Mouse (Mus musculus): ENCODE measurements around the gene Irgq.
"Not testable (repeated sequence)": the region's sequence is repeated elsewhere in the genome, so short reads cannot be mapped to it uniquely, and the experiment has no call there.

Irgq gene

DNA sequence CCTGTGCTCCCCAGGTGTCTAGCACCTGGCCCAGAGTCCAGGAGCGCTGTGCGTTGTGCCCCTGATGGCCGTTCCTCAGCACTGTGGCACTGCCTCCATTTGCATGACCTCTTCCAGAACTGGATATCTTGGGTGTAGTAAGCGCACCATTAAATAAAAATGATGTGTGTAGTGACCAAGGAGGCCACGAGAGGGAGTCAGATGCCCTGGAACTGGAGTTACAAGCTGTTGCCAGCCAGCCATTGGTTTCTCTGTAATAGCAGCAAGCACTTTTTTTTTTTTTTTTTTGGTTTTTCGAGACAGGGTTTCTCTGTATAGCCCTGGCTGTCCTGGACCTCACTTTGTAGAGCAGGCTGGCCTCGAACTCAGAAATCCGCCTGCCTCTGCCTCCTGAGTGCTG is 14.2 kb upstream of the Irgq start:
- not testable (repeated sequence) for DNase-seq (ENCODE audit: low read depth, low spot score)

DNA sequence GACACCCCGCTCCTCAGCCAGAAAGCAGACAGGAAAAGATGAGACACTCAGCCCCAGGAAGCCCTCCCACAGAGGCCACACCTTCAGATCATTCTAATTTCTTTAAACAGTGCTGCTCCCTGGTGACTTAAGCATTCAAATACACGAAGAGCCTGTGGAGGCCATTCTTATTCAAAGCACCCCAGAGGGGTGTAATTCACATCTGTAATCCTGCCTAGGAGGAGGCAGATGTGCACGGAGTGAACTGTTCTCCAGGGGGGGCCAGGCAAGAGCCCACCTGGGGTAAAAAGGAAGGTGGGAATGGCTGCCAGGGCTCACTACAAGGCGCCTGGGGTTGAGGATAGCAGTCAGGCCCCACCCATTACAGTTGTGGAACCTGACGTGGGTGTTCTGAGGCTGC is 13.4 kb upstream of the Irgq start:
- no peak for DNase-seq (ENCODE audit: low read depth, low spot score)

GRCm38 (mm10) chr7:24517654-24518053 is 12.8 kb upstream of the Irgq start:
- DNase-seq (ENCODE audit: low read depth, low spot score), result no peak

- no peak for DNase-seq (ENCODE audit: low read depth, low spot score)
Observed at GRCm38 (mm10) chr7:24519130-24519529, 11.4 kb upstream of the Irgq start.

DNA sequence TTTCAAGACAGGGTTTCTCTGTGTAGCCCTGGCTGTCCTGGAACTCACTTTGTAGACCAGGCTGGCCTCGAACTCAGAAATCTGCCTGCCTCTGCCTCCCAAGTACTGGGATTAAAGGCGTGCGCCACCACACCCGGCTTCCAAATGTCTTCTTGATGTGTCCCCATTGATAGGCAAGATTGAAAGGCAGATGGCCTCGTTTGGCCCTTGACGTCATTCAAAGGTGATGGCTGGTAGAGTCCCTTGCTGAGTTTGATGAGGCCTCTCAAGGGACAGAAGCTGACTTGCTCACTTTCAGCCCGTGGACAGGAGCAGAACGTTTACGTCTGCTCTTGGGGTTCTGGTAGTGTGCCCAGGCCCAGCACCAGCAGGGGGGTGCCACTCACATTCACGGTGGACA is 10.4 kb upstream of the Irgq start:
- not testable (repeated sequence) for DNase-seq (ENCODE audit: low read depth, low spot score)

DNA sequence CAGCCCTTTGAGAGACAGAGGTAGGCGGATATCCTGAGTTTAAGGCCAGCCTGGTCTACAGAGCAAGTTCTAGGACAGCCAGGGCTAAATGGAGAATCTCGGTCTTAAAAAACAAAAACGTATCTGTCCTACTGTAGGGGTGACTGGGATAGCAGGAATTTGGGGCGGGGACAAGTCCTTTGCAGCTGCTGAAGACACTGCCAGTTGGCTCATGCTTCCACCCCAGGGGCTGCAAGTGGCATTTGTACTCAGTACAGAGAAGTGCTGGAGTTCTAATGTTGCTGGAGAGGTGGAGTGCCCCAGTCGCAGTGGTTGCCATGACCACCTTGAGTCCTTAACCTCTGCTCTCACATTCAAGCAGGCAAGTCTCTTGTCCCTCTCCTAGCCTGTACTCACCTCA is 7.7 kb upstream of the Irgq start:
- no peak for DNase-seq (ENCODE audit: low read depth, low spot score)

DNA sequence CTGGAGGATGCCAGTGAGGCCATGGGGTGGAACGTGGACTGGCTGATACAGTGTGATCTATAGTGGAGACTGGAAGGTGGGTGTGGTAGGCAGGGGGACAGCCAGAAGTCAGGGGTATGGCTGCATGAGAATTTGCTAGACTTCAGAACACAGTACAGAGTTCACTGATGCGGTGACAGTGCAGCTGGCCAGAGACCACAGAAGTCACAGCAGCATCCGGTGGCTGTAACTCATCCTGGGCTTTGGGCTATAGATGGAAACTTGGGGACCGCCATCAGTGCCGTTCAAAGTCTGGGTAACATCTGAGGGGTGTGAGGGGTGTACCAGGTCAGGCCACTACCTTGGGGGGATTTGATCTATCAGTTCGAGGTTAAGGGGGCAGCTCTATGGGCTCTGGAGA is 6.8 kb upstream of the Irgq start:
- DNase-seq (ENCODE audit: low read depth, low spot score), result no peak

GRCm38 (mm10) chr7:24524978-24525377 is 5.5 kb upstream of the Irgq start:
- DNase-seq (ENCODE audit: low read depth, low spot score), result no peak

- DNase-seq (ENCODE audit: low read depth, low spot score), result no peak
Observed at GRCm38 (mm10) chr7:24525686-24526420, 4.6 kb upstream of the Irgq start.

GRCm38 (mm10) chr7:24528861-24529260 is 1.6 kb upstream of the Irgq start:
- no peak for DNase-seq (ENCODE audit: low read depth, low spot score)

DNA sequence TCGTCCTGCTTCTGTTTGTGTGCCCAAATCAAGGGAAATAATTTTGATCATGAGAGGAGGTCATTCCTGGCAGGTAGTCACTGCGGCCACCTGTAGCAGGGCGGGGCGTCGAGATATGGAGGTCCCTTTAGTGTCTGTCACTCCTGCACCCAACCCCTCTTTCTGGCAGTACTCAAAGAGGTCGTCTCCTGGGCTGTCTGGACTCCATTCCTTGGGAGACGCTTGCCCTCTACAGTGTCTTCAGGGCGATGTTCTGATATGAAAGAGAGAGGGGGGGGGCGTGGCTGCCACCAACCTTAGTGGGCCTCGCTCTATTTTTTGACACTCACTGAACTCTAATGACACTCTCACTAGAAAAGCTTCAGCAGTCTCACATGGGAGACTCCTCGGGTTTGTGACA is 909 bp upstream of the Irgq start:
- DNase-seq (ENCODE audit: low read depth, low spot score), result no peak

DNA sequence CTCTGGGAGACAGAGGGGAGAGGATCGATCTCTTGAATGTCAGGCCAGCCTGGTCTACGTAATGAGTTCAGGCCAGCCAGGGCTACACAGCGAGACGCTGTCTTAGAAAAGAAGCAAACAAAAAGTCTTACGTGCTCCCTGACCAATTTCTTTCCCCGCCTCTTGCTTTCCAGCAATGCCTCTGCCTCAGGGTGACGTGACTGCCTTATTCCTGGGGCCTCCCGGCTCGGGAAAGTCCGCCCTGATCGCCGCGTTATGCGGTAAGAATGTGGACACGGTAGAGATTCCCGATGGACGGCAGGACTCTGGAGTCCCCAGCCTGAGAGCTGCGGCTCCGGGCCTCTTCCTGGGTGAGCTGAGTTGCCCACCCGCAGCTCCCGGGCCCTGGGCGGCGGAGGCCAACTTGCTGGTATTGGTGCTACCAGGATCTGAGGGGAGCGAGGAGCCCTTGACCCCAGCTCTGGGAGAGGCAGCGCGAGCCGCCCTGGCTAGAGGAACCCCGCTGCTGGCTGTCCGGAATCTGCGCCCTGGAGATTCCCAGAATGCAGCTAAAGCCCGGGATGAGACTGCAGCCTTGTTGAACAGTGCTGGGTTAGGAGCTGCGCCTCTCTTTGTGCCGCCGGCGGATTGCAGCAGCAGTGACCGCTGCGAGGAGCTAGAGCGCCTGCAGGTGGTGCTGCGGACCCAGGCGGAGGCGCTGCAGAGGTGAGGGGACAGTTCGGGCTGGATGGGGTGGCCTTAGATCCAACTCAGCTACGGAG is 902 bp downstream of the Irgq start:
- peak; percentile 66 for DNase-seq (ENCODE audit: low read depth, low spot score)

- DNase-seq (ENCODE audit: low read depth, low spot score), result no peak
Observed at GRCm38 (mm10) chr7:24533031-24533571, 2.6 kb downstream of the Irgq start.

DNA sequence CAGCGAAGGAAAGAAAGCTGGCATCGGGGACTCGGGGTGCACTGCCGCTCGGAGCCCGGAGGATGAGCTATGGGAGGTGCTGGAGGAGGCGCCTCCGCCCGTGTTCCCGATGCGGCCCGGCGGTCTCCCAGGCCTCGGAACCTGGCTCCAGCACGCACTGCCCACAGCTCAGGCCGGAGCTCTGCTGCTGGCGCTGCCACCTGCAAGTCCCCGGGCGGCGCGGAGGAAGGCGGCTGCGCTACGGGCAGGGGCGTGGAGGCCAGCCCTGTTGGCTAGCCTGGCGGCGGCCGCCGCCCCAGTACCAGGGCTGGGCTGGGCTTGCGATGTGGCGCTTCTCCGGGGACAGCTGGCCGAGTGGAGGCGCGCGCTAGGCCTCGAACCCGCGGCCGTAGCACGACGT is 3.3 kb downstream of the Irgq start:
- no peak for DNase-seq (ENCODE audit: low read depth, low spot score)

DNA sequence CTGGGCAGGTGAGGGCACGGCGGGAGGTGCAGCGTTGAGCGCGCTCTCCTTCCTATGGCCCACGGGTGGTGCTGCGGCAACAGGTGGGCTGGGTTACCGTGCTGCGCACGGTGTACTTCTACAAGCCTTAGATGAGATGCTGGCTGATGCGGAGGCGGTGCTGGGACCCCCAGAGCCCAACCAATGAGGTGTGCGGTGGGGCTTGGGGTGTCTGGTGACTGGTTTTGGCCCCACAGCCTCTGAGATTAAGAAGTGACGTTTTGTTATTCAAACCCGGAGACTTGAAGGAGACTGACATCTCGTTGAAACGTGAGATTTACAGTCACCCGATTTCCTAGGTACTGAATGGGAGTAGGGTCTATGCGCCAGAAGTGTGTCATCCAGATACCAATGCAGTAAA is 3.8 kb downstream of the Irgq start:
- no peak for DNase-seq (ENCODE audit: low read depth, low spot score)

DNA sequence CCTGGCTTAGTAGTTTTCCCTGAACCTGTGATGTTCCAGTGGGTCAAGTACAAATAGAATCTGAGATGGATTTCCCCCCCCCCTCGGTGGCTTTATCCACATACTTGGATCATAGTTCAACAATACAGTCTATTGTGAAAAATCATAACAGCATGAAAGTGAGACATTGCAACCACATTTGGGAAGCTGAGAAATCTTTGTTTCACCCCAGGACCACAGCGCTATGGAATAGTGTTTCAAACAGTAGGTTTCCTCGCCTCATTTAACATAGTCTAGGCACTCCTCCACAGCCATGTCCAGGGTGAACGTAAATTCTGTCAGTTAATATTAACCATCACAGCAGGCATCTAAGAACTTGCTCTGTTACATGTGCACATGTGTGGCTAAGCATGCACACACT is 6.6 kb downstream of the Irgq start:
- DNase-seq (ENCODE audit: low read depth, low spot score), result no peak

GRCm38 (mm10) chr7:24537591-24537990 is 7.1 kb downstream of the Irgq start:
- DNase-seq (ENCODE audit: low read depth, low spot score), result no peak

DNA sequence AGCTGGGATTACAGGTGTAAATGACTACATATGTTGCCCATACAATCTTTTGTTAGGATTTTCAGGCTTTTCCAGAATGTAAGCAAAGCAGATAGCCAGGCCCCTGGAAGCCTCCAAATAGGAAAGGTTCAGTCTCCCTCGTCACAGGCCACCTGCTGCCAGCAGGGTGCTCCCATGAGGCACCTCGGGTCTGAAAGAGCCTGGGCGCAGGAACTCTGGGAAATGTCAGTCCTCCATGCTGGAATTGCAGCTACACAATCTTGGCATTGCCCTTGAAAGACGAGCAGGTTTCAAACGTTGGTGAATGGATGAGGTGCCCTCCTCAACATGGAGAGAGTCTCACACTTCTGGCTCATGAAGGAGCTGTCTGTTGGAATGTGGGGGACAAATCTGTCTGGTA is 7.7 kb downstream of the Irgq start:
- no peak for DNase-seq (ENCODE audit: low read depth, low spot score)

- DNase-seq (ENCODE audit: low read depth, low spot score), result no peak
Observed at GRCm38 (mm10) chr7:24538701-24539100, 8.2 kb downstream of the Irgq start.

DNA sequence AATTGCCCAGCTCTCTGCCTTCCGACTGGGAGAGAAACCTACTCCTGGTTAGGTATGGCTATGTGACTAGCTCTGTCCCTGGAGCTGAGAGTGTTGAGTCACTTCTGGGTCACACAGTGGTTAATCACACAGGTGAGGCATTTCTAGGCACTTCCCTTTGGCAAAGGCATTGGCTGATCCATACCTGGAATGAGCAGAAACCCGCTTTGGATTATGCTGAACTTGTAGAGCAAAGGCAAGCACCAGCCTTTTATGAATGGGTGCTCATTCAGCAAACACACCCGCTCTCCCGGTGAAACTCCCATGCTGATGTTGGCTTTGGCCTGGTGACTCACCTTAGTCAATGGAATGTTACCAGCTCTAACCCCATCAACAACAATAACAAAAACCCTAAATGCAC is 9.2 kb downstream of the Irgq start:
- DNase-seq (ENCODE audit: low read depth, low spot score), result no peak

- DNase-seq (ENCODE audit: low read depth, low spot score), result no peak
Observed at GRCm38 (mm10) chr7:24544506-24544905, 14.0 kb downstream of the Irgq start.

DNA sequence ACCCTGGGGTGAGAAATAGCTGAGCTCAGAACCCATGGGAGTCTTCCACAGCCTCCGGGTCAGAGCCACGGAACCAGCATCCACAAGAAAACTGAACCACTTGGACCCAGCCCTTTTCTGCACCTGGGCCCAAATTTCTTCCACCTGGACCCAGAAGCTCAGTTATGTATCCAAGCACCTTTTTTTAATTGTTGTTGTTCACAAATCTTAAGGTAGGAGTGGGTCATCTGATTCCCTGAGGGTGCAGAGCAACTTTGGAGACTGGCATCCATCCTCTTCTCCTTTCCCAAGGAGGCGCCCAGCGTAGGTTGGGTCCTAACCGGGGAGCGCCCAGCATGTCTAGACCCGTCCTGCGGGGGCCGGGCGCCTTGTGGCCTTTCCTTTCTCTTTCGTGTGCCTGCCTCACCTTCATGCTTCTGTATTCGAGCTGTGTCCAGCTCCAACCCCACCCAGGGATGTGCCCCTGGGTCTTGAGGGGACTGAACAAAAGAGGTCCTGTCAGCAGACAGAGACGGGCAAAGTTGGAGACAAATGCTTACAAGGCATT is 15.7 kb downstream of the Irgq start, which contains the start of the genes Pinlyp and Xrcc1:
Pinlyp (minus strand) TSS at position 51 of the 547 bp plus-strand sequence.
Xrcc1 (plus strand) TSS at position 222 of the 547 bp plus-strand sequence.
- DNase-seq (ENCODE audit: low read depth, low spot score), result no peak

Data from forelimb bud, embryonic 11.5 days (tissue).